Mouse (Mus musculus) heart, adult 2 months (tissue): ENCODE results near the gene Hcar1. TPM values are rescaled to one million over a fixed set of nuclear protein-coding genes. Genes with fewer than 3 reads are reported as not detected.
A peak's percentile ranks its signal among the peaks of the same experiment; 100 is the strongest.

Experiments
- DNase-seq, 2 experiments: peaks; one replicate each; pipeline ENCODE4 v3.0.0; 2021
- H3K27ac ChIP-seq: fragments of 200-600 bp; 2 replicates; pipeline ENCODE4 v1.8.1; 2022
- H3K27me3 ChIP-seq: fragments of 200-500 bp; 2 replicates; pipeline ENCODE4 v1.6.1; 2012; ENCODE audit warnings: mild to moderate bottlenecking, low read length, inconsistent platforms, mixed read lengths; ENCODE audit not compliant: control insufficient read depth, insufficient read depth
- H3K36me3 ChIP-seq: fragments of 200-500 bp; 2 replicates; pipeline ENCODE4 v1.6.1; 2012; ENCODE audit warnings: low read length, inconsistent platforms; ENCODE audit not compliant: control insufficient read depth, insufficient read depth
- H3K4me1 ChIP-seq: fragments of 200-500 bp; 2 replicates; pipeline ENCODE4 v1.6.1; 2011; ENCODE audit warnings: low read length; ENCODE audit not compliant: control insufficient read depth, insufficient read depth
- H3K4me3 ChIP-seq: fragments of 200-600 bp; 2 replicates; pipeline ENCODE4 v1.8.1; 2022
- H3K79me2 ChIP-seq: fragments of 200-500 bp; replicated peaks from 2 replicates; pipeline ENCODE4 v1.6.1; 2012; ENCODE audit warnings: mild to moderate bottlenecking, inconsistent platforms, low read length, moderate library complexity, mixed read lengths; ENCODE audit not compliant: control insufficient read depth, insufficient read depth
- H3K9ac ChIP-seq: fragments of 200-500 bp; 2 replicates; pipeline ENCODE4 v1.6.1; 2012; ENCODE audit warnings: low read depth, mild to moderate bottlenecking, control low read depth, inconsistent platforms, low read length, mixed read lengths
- CTCF ChIP-seq: fragments of 200-600 bp; IDR thresholded peaks from 2 replicates; pipeline ENCODE4 v1.8.1; 2022; ENCODE audit warnings: antibody characterized with exemption, mild to moderate bottlenecking, moderate library complexity
- EP300 ChIP-seq: fragments of 200-500 bp; IDR thresholded peaks from 2 replicates; pipeline ENCODE4 v1.6.1; 2011; ENCODE audit warnings: low read depth, low read length, control low read depth; ENCODE audit not compliant: insufficient read depth
- POLR2A ChIP-seq: fragments of 200-500 bp; IDR thresholded peaks from 2 replicates; pipeline ENCODE4 v1.6.1; 2011; ENCODE audit warnings: mild to moderate bottlenecking, low read depth, low read length, control low read depth; ENCODE audit not compliant: insufficient read depth
- WGBS: fragments of 180-500 bp; shearing (Covaris S2); methylation state at CpG from one replicate; pipeline ENCODE4 v1.1.7; 2018; 5-methylcytosine and 5-hydroxymethylcytosine counted together
- intact Hi-C: fragments of 180-260 bp; cut with DNase I; formaldehyde crosslinking; loops from one replicate; pipeline ENCODE4 v1.15.1; 2025
- polyA plus RNA-seq: library from polyadenylated mRNA; depleted of rRNA; stranded (reverse); fragments of >200 nt; gene quantifications from 2 replicates; pipeline ENCODE4 v1.2.3, GENCODE M21; 2012
- total RNA-seq, 2 experiments: library from RNA; stranded (reverse); gene quantifications; 2 replicates each; pipeline ENCODE4 v1.2.3; 2021

The Hcar1 gene
- total and polyA plus RNA-seq, 3 experiments = 0.55 to 3.0 (median 0.57) TPM

DNA sequence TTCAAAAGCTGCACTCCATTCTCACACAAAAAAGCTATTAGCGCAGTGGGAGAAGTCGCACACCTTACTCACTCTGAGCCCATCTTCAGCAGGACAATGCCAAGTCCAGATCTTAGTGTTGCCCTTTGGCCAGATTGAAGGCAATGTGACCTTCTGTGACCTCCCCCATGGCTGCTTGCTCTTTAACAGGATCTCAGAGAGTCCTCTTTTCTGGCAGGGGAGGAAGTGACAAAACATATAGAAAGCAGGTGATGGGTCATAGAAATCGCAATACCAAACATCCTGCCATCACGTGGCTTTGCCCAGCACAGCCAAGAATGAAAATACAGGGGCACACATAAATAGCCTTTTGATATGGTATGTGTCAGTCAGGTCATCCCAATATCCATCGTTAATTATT, 11.2 kb upstream of the Hcar1 start:
- DNase-seq = no peak
- H3K27ac ChIP-seq = no peak overlapping the region
- intact Hi-C loops = no loop called here
- WGBS = 60% methylated on average over 5 of the region's 5 CpGs
- H3K4me3 ChIP-seq = no peak overlapping the region
- H3K36me3 ChIP-seq = no peaks in the 10 kb centered on the region
- no peak overlapping the region for H3K9ac ChIP-seq
- H3K4me1 ChIP-seq = no peaks in the 10 kb centered on the region
- TF ChIP-seq CTCF (no peak), EP300 (no peak), POLR2A (no peak)
- no peaks in the 10 kb centered on the region for H3K79me2 ChIP-seq
- H3K27me3 ChIP-seq = no peaks in the 10 kb centered on the region

DNA sequence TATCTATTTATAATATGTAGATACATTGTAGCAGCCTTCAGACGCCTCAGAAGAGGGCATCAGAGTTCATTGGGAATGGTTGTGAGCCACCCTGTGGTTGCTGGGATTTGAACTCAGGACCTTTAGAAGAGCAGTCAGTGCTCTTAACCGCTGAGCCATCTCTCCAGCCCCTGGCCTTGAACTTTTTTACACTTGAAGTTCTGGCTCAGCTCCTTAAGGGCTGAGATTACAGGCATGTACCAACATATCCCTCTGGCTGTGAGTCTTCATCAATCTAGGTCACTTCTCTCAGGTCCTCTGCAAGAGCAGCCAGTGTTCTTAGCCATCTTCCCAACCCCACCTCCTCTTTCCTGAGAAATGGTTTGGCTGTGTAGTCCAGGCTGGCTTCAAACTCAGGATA, 10.5 kb upstream of the Hcar1 start:
- no peak for TF ChIP-seq CTCF
- TF ChIP-seq POLR2A = no peak
- no peak for TF ChIP-seq EP300
- intact Hi-C loops = no loop called here

DNA sequence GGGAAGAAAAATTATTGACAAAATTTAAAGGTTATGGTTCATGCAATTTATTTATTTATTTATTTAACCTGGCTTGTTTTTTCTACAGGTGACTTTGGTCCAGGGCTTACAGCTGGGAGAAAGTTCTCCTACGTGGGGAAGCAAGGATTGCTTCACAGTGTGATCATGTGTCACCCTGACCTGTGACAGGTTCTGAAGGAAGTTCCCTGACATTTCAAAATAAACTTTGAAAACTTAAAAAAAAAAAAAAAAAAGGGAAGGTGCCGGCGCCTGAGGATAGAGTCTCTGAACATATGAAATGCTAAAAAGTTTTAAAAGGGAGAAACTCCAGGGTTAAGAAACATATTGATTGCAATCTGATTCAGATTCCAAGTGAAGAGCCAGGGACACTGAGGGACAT, 6.5 kb upstream of the Hcar1 start:
- H3K79me2 ChIP-seq = no peaks in the 10 kb centered on the region
- intact Hi-C loops = no loop called here
- 70% methylated on average over 3 of the region's 3 CpGs for WGBS
- no peaks in the 10 kb centered on the region for H3K27me3 ChIP-seq
- no peaks in the 10 kb centered on the region for H3K36me3 ChIP-seq
- H3K4me1 ChIP-seq = no peaks in the 10 kb centered on the region
- no peak for DNase-seq
- H3K27ac ChIP-seq = no peak overlapping the region
- H3K9ac ChIP-seq = no peak overlapping the region
- TF ChIP-seq POLR2A = no peak
- no peak for TF ChIP-seq CTCF
- no peak for TF ChIP-seq EP300
- H3K4me3 ChIP-seq = no peak overlapping the region

More for the DNA sequence above, 10.5 kb upstream of the Hcar1 start:
- Histone ChIP-seq H3K79me2 (no peaks in the 10 kb centered on the region), H3K27me3 (no peaks in the 10 kb centered on the region), H3K4me3 (no peak overlapping the region), H3K9ac (no peak overlapping the region), H3K36me3 (no peaks in the 10 kb centered on the region), H3K27ac (no peak overlapping the region), H3K4me1 (no peaks in the 10 kb centered on the region)
- no peak for DNase-seq
- 80% methylated on average over 2 of the region's 2 CpGs for WGBS

DNA sequence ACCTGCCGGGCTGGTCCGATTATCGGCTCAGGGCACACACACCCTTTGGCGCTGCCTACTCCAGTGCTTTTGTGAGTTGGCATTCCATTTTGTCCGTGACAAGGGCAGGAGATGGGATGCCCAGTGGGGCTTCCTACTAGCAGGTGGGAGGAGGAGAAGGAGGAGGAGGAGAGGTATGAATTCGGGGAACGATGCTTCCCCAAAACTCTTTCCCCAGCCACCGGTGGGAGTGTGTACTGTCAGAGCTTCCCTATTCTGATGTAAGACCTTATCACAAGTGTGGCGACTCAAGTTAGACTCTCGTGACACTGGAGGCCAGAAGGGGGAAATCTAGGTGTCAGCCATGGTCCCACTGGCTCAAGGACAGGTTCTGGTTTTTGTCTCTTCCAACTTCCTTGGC, 4.5 kb upstream of the Hcar1 start:
- H3K36me3 ChIP-seq = no peaks in the 10 kb centered on the region
- intact Hi-C loops = no loop called here

DNA sequence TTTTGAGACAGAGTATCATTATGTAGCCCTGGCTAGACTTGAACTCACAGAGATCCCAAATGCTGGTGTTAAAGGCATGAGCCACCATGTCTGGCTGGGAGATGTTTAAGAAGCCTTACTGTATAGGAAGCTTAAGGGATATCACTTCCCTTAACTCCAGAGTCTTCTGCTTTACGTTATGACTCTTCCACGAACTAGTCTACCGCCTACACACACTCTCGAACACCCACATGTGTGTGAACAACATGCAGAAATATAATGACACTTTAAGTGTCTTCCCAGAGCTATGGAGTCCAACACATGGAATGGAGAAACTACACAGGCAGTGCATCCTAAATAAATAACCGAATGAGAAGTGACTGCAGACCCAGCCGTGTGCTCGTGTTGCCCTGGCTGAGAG, 4.1 kb upstream of the Hcar1 start:
- 61% methylated on average over 7 of the region's 7 CpGs for WGBS
- no peak for DNase-seq
- intact Hi-C loops = no loop called here

More for the DNA sequence above, 4.5 kb upstream of the Hcar1 start:
- H3K27me3 ChIP-seq = no peaks in the 10 kb centered on the region
- WGBS = 64% methylated on average over 10 of the region's 10 CpGs
- no peak overlapping the region for H3K27ac ChIP-seq
- no peaks in the 10 kb centered on the region for H3K4me1 ChIP-seq
- DNase-seq = no peak
- H3K79me2 ChIP-seq = no peaks in the 10 kb centered on the region
- H3K9ac ChIP-seq = no peak overlapping the region
- no peak overlapping the region for H3K4me3 ChIP-seq
- TF ChIP-seq CTCF = no peak
- TF ChIP-seq EP300 = no peak
- no peak for TF ChIP-seq POLR2A

DNA sequence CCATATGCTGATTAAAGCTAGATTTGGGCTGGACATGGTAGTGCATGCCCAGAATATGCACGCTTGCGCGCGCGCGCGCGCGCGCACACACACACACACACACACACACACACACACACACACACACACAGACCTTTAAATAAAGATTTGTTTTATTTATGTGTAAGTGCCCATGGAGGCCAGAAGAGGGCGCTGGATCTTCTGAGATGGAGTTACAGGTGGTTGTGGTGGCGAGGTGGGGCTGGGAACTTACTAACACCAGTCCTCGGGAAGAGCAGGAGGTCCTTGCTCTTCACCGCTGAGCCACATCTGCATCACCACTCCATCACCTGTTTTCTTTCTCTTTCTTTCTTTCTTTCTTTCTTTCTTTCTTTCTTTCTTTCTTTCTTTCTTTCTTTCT, 958 bp upstream of the Hcar1 start:
- TF ChIP-seq EP300 (no peak), POLR2A (no peak), CTCF (peak; percentile 30)
- no peak overlapping the region for H3K4me3 ChIP-seq
- intact Hi-C loops = no loop called here
- H3K27me3 ChIP-seq = no peaks in the 10 kb centered on the region
- DNase-seq = no peak
- H3K27ac ChIP-seq = no peak overlapping the region
- no peaks in the 10 kb centered on the region for H3K79me2 ChIP-seq
- no peaks in the 10 kb centered on the region for H3K36me3 ChIP-seq
- H3K9ac ChIP-seq = no peak overlapping the region
- 85% methylated on average over 14 of the region's 14 CpGs for WGBS
- no peaks in the 10 kb centered on the region; the same call in 1 of the 2 replicates for H3K4me1 ChIP-seq

More for the DNA sequence above, 4.1 kb upstream of the Hcar1 start:
- no peaks in the 10 kb centered on the region for H3K36me3 ChIP-seq
- H3K27me3 ChIP-seq = no peaks in the 10 kb centered on the region
- H3K9ac ChIP-seq = no peak overlapping the region
- H3K27ac ChIP-seq = no peak overlapping the region
- H3K4me3 ChIP-seq = no peak overlapping the region
- no peaks in the 10 kb centered on the region for H3K79me2 ChIP-seq
- no peaks in the 10 kb centered on the region for H3K4me1 ChIP-seq
- TF ChIP-seq POLR2A (no peak), CTCF (no peak)
